Mouse (Mus musculus): Measurements from ENCODE around the gene Gpr88. TPM values are rescaled to one million over a fixed set of nuclear protein-coding genes. Genes with fewer than 3 reads are reported as not detected.
A peak's percentile ranks its signal among the peaks of the same experiment; 100 is the strongest.

The Gpr88 gene
- total RNA-seq (2021): 1 to 10 TPM; 3.6 to 4.2 TPM
- long read RNA-seq, experiment 1, partial matches to known transcripts: 0 of 5 reads
- long read RNA-seq, experiment 1, other reads (novel, unspliced or antisense): 2 of 5 reads
- long read RNA-seq, experiment 2, partial matches to known transcripts: 2 of 3 reads
- long read RNA-seq, experiment 2, other reads (novel, unspliced or antisense): 0 of 3 reads

DNA sequence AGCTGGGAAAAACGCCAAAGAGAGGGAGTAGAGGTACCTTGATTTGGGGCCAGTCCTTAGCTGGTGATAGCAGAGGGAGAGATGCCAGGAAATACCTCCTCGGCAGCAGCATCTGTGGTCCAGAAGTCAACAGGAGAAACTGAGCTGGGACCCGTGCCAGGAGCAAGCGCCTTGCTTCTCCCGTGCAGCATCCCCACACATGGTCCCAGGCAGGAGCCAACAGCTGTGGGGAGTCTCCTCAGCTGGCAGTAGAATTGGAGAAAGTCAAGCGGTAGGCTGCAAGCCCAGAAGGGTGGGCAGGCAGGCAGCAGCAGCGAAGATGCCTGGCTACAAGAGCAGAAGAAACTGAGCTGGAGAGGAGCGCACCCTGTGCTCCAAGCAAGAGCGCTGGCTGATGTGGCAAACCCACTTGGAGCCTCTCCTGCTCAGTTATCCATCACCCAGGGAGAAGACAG lies at the start of gene Gpr88:
Gpr88 (minus strand) TSS at position 427 of the 455 bp plus-strand sequence.
- DNase-seq (ENCODE audit: low spot score in 2 of 2): peak; percentile 29 to 41

DNA sequence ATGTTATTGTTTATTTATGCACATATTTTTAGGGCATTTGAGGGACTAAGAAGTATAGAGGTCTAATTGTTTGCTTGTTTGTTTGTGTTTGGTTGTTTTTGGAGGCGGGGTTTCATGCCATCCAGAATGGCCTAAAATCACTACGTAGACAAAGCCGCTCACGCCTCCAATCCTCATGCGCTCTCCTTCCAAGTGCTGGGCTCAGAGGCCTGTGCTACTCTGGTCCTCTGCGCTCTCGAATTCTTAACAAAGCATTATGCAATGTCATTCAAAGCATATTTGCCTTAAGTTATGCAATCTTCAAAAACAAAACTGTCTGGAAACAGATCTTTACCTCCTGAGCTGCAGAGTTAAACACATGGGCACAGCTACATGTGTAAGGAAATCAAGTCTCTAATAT lies 49.3 kb upstream of the Gpr88 start:
- DNase-seq (ENCODE audit: low spot score in 2 of 2): no peak

DNA sequence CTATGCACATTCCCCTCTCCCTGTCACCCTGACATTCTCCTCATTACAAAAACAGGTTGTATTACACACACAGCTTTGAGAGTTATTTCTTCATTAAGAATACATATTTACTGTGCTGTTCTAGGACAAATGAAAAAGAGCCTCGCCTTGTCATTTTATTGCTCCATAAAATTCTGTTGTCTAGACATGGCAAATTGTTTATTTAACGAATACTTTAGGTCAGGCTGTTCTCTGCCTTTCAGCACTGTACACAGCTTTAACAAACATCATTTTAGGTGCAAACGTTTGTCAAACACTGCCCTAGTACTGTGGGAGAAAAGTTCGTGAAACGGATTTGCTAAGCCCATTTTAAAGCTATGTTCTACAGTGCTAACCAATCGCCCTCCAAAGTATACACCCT lies 48.5 kb upstream of the Gpr88 start:
- no peak for DNase-seq (ENCODE audit: low spot score in 2 of 2)

DNA sequence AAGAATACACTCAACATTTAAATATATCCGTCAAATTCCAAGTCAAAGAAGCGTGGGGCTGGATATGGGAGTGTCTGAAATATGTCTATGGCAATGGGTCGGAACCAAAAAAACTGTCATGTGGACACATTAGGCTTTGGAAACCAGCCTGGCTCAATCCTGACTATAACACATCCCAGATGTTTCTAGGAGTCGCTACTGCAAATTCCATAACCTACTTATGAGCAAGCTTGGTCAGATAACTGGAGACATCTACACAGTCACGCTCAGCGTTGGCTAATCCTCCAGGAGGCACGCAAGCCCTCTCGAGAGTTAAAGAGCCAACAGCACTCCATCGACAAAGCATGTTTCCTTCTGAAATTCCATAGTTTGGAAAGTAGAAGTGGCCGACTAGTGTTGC lies 45.4 kb upstream of the Gpr88 start:
- DNase-seq (ENCODE audit: low spot score in 2 of 2): no peak

DNA sequence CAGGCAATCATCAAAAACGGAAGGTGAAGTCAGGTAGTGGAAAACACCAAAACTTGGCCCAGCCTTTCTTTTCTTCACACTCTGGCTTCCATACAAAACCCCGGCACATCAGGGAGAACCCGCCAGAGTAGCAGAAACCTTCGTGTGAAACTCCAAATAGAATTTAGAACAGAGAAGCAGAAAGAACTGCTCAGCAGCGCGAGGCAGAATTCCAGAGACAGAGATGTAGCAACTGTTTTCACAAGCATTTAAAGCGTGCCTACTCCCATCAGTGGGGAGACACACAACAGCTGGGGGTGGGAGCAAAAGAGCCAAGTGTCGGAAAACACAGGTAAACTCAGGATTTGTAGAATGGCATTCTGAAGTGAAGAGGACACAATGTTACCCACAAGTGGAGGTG lies 44.7 kb upstream of the Gpr88 start:
- no peak for DNase-seq (ENCODE audit: low spot score in 2 of 2)

DNA sequence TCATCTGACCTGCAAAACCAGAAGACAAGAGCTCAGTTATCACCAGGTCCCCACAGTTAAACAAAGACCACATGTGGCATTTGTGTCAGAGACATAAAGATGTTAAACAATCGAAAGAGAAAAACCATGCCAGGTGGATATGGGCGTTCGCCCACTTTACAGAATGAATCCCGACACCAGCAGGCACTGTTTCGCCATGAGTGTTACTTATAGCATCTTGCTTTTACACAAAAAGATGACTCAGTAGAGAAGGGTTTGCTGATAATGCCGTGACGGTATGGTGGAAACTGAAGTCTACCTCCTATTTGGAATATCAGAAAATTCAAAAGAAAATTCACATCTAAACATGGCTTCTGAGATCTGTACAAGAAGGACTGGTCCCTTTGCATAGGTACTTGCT lies 43.9 kb upstream of the Gpr88 start:
- no peak for DNase-seq (ENCODE audit: low spot score in 2 of 2)

DNA sequence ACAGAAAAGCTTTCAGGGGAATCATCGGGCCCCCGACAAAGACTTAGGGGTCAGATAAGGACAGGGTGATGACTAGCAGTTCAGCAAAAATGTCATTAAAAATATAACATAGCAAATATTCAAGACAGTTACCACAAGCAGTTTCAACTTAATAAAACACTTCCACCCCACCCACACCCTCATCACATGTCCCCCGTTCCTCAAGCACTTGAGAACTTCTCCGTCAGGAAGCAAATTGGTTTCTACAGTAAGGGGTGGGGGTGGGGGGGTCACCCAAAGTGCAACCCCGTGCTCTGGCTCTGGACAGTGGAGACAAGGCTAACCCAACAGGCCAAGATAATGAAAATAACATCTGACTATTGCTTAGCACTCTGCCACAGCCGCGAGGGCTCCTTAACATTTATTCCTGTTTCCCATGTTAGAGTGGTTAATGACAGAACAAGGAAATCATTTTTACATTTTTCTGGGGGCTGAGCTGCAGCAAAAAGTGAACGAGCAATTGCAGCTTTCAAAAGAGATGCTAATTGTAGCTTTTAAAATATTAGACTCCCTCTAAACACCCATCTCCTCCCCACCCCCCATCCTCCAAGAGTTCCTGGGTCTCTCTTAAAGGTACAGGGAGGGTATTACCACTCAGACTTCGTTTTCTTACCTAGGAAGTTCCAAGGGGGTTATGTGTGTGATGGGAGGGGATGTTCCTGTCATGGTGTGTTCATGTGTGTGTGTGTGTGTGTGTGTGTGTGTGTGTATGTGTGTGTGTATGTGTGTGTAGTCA lies 36.9 kb upstream of the Gpr88 start:
- no peak for DNase-seq (ENCODE audit: low spot score in 2 of 2)

DNA sequence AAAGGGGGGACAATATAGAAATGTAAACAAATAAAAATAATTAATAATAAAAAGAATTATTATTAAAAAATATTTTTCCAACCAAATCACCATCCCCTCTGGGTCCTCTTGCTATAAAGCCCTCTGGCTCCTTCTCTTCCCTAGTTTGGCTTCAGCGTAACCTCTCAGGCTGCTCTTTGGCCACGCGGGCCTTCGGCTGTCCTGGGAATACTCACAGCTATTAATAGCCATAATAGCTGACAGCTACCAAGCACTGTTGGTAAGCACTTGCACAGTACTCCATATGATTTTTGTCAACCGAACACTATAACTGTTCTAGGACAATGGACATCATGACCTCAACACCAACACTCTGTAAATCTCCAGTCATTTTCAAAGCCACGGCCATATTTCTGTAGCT lies 35.5 kb upstream of the Gpr88 start:
- DNase-seq (ENCODE audit: low spot score in 2 of 2): no peak

DNA sequence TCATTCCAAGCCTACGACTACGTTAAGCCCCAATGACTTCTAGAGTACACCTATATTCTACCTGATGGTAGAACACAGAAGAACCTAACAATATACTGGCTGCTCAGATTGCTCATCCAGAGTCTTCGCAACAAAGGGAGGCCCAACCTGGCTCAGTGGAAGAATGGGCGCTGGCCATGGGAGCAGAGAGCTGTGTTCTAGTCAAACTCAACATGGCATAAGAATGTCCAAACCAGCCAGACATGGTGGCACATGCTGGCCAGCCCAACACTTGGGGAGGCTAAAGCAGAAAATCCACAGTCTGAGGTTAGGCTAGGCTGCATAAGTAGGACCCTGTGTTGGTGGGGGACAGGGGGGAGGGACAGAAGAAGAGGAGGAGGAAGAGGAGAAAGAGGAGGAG lies 31.4 kb upstream of the Gpr88 start:
- DNase-seq (ENCODE audit: low spot score in 2 of 2): no peak

DNA sequence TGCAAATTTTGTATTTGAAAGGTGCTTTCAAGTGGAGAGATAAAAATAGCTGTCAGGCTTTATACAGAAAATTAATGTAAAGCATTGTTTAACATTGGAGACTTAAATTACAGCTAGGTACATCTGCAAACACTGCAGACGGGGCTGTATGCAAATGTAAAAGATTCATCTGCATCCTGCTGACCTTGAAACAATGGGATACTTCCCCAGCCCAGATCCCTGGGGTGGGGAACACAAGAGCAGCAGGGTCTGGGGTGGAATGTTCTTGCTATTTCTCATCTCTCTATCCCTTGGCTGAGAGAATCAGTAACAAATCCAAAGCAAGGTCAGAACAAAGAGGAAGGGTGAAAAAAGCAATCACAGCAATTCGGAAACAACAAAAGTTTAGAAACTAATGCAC lies 30.7 kb upstream of the Gpr88 start:
- DNase-seq (ENCODE audit: low spot score in 2 of 2): no peak

DNA sequence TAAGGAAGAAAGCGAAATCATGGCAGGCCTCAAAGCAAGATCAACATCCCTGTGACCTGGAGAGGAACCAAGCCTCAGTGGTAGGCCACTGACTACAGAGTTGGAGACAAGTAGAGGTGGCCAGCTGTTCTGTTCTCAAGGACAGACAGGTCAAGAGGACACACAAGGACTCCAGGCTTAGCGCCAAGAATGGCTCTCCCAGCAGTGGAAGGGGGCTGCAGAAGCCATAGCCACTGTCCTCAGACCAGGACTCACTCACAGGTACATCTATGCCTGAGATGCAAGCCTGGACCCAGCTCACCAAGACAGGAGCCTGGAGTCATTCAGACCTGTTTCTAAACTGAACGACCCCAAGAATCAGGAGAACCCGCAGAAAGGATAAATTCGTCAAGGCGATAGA lies 28.4 kb upstream of the Gpr88 start:
- DNase-seq (ENCODE audit: low spot score in 2 of 2): no peak

DNA sequence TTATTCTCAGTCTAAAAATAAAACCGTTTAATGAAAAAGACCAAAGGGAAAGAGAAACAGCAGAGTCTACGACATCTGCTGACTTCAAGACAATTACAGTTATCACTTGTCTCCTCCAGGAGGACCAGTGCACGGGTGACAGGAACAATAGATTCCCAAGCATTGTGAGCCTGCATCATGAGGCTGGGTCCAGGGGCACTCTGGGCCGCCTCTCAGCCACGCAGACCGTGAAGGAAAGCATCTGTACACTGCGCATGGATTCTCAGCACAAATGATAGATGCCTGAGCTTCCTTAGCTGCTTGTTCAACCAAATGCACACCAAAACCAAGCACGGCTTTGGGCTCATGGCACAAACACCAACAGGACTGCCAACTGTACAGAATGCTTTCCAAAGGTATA lies 23.8 kb upstream of the Gpr88 start:
- no peak for DNase-seq (ENCODE audit: low spot score in 2 of 2)

DNA sequence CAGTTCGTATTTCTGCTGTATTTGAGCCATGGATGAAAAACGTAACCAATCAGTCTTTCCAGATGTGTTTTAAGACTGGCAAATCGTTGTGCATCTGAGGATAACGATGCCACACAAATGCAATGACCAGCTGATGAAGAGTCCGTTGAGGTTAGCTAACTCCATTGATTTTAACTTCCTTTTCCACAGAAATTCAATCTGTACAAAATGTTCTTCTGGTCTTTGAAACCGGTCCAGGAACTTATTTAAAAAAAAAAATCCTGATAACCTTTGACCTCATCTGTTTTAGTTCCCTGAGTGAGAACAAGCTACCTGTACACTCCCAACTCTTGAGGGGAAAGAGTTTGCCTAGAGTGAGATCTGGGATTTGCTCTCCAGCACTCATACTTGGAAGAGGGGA lies 18.4 kb upstream of the Gpr88 start:
- no peak for DNase-seq (ENCODE audit: low spot score in 2 of 2)

DNA sequence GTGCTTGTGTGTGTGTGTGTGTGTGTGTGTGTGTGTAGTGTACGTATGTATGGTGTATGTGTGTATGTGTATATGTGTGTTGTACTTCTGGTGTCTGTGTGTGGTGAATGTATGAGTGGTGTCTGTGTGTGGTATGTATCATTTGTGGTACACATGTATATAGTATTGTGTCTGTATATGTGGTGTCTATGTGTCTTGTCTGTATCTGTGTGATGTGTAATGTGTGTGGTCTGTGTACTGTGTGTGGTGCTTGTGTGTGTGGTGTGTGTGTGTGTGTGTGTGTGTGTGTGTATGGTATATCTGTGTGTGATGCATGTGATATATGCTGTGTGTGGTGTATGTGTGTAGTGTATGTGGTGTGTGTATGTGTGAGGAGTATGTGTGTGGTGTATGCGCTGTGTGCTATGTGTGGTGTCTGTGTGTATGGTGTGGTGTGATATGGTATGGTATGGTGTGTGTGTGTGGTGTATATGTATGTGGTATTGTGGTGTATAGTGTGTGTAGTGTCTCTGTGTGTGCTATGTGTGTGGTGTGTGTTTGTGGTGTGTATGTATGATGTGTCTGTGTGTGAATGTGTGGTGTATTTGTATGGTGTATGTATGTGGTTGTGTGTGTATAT lies 13.8 kb upstream of the Gpr88 start:
- DNase-seq (ENCODE audit: low spot score in 2 of 2): no peak

DNA sequence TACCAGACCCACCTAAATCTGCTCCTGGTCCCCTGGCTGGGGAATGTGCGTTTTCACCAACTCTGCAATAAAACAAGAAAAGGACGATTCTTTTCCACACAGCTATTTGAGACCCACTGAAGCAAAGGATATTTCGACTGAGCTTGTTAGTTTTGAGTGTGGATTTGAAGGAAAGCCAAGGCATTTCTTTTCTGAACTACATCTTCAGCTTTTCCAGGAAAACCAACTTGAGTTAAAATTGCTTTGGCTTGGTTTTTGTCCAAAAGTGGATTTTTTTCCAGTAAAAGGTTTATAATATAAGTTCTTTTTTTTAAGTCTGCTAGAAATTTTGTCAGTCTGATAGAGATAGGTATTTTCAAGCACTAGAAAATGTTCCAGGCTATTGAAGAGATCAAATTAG lies 13.1 kb upstream of the Gpr88 start:
- no peak for DNase-seq (ENCODE audit: low spot score in 2 of 2)

DNA sequence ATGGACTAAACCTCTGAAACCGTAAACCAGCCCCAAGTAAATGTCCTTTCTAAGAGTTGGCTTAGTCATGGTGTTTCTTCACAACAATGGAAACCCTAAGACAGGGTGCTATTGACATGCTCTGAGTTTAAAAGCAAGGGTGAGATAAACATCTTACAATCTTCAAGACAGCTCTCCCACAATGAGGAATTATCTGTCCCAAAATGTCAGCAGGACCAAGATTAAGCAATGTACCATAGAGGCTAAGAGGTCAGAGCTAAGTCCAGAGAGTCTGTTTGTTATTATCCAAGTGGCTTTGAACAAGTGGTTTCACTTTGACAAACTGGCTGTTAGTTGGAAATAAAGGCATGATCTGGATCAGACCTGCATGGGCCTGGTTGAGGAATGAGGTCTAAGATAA lies 10.7 kb upstream of the Gpr88 start:
- DNase-seq (ENCODE audit: low spot score in 2 of 2): no peak

DNA sequence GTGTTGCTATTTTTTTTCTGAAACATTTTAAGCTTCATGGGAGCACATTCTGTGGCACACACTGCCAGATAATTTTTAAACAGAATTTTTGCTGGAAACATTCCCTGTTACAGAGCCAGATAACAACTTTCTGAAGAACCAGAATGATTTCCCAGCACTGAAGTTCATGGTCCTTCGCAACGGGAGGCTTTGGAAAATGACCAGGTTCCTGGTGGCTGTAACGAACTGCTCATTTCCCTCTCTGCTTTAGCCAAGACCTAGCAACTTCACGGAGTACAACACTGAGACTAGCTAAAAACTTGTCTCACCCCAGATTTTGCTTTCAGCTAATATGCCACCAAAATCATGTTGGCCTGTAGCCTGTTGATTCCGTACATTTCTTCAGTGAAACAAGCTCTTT lies 9.8 kb upstream of the Gpr88 start:
- no peak for DNase-seq (ENCODE audit: low spot score in 2 of 2)

DNA sequence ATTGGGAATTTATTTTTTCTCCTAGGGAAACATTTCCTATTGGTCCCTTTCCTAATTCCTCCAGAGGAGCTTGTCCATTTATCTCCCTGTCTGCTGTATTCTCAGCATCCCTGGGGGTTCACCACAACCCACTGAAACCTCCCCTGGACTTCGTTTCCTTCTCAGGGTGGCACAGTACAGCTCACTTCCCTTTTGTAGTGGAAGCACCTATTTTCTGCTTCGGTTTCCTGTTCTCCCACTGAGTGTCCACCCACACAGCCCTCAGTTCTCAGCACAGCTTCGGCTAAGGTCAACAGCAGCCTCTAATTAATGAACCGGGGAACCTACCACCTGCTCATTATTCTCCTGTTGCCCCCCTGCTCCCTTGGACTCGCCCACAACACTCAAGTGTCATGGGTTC lies 2.8 kb upstream of the Gpr88 start:
- no peak for DNase-seq (ENCODE audit: low spot score in 2 of 2)

DNA sequence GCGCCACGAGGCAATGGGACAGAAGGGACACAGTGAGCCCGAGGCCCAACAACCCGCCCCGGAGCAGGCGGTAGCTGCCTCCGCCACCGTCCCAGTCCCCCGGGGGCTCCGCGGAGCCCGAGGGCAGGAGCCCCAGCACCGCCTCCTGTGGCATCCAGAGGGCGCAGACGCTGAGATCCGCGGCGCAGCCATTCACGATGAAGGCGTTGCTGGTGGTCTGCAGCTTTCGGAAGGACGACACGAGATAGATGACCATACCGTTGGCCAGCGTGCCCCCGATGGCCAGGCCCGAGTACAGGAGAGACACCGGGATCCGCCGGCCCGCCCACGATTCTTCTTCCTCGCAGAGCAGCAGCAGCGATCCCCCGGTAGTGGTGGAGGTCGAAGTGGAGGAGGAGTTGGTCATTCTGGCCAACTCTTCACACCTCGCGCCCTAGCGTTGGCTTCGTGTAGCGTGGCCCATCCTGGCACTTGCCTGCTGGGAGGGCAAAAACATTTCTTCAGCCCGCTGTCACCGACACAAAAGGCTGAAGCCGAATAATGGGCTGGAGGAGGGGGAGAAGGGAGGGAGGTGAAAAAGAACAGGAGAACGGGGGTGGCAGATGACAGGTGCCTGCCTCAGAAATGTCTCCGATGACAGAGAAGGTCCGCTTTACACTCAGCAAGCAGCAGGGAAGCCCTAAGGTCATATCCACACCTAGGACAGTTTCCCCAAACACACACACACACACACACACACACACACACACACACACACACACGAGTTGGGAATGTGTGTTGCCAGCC lies 855 bp downstream of the Gpr88 start:
- peak; percentile 5 to 10 for DNase-seq (ENCODE audit: low spot score in 2 of 2)

DNA sequence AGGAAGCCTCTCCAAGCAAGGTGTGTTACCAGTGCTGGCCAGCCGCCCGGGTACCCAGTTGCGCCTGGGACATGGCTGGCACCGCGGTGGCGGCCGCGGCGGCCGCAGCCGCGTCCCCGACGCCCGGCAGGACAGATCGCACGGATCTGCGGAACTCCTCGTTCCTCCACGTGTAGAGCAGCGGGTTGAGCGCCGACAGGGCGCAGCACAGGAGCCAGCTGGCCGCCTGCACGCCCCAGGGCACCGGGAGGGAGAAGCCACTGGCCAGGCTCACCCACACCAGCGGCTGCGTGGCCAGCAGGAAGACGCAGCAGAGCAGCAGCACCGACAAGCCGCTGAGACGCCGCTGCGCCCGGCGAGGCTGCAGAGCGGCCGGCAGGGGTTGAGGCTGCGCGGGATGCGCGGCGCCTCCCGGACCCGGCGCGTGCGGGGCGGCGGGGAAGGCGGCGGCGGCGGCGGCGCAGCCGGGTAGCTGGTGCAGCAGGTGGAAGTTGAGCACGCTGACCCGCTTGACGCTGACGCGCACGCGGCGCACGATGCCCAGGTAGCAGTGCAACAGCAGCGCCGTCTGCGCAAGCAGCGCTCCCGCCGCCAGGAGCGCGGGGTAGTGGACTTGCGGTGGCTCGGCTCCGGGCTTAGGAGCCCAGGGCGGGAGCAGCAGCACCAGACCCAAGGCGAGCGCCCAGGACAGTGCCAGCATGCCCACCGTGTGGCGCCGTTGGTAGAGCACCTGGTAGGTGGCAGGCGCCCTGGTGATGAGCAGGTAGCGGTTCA lies 1.6 kb downstream of the Gpr88 start:
- DNase-seq (ENCODE audit: low spot score in 2 of 2): peak; percentile 7 to 22

DNA sequence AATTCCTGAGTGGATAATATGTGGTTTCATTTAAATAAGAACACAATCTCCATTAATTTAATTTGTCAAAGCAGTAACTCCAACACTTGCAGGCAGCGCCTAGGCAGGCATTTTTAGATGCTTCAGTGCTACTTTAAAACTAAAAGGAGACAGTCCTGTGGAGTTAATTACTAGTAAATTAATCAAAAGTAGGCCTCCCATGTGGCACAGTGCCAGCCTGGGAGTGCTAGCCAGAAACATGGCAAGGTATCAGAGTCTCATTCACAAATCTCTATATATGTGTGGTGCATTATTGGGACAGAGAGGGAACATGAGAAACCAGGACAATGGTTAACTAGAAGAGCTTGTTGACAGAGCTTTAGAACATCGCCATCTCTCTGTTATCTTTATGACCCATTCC lies 4.3 kb downstream of the Gpr88 start:
- no peak for DNase-seq (ENCODE audit: low spot score in 2 of 2)

All from layer of hippocampus, postnatal 14 days (tissue).